8 mouse cellular contexts compared by ENCODE assay signal in genomic region chr10:53580137-53580536, GRCm38 (mm10). TPM values are rescaled to one million over a fixed set of nuclear protein-coding genes. Genes with fewer than 3 reads are reported as not detected.
A peak's percentile ranks its signal among the peaks of the same experiment; 100 is the strongest.
DNase-seq lines count a peak whose midpoint lies in the region; ATAC-seq and TF ChIP-seq lines count a peak whose summit lies in the region.

No protein-coding gene starts in this region.

- H3K36me3 ChIP-seq in heart, postnatal 0 days (replicated peaks; ENCODE audit: control insufficient read depth, insufficient read depth, low read length) = no peaks in the 10 kb centered on the region
- H3K36me3 ChIP-seq in stomach, embryonic 15.5 days = no peaks in the 10 kb centered on the region

- H3K27me3 ChIP-seq in heart, postnatal 0 days (ENCODE audit: control insufficient read depth, insufficient read depth, low read length) = no peaks in the 10 kb centered on the region
- no peaks in the 10 kb centered on the region for H3K27me3 ChIP-seq in stomach, embryonic 15.5 days (replicated peaks)

- peak overlapping the region; percentile 93 for H3K4me2 ChIP-seq in heart, postnatal 0 days (ENCODE audit: low read depth, low read length)
- peak overlapping the region; percentile 75 for H3K4me2 ChIP-seq in stomach, embryonic 15.5 days

- no peak for TF ChIP-seq CTCF in gastrocnemius, adult 2 months (IDR thresholded peaks at IDR 0.05)
- TF ChIP-seq CTCF in heart, postnatal 0 days (IDR thresholded peaks at IDR 0.05; ENCODE audit: low read depth) = no peak

- 0 out of 2 replicates have a peak, but pooled peaks cover 10% of the 10 kb centered on the region for H3K4me1 ChIP-seq in heart, postnatal 0 days (ENCODE audit: control insufficient read depth, insufficient read depth)
- H3K4me1 ChIP-seq in stomach, embryonic 15.5 days = peaks cover 9% of the 10 kb centered on the region; the same call in 1 of the 2 replicates

- no peaks in the 10 kb centered on the region for H3K9me3 ChIP-seq in heart, postnatal 0 days (replicated peaks; ENCODE audit: control insufficient read depth, low read length)
- no peaks in the 10 kb centered on the region for H3K9me3 ChIP-seq in stomach, embryonic 15.5 days

- H3K4me3 ChIP-seq in gastrocnemius, adult 2 months = peak overlapping the region; percentile 69
- H3K4me3 ChIP-seq in heart, postnatal 0 days (ENCODE audit: low read depth, low read length) = peak overlapping the region; percentile 54
- H3K4me3 ChIP-seq in stomach, embryonic 15.5 days (replicated peaks) = peak overlapping the region; percentile 39

- no peak for TF ChIP-seq EP300 in heart, postnatal 0 days (IDR thresholded peaks at IDR 0.05; ENCODE audit: low read depth)

- peak overlapping the region; percentile 38; the same call in 1 of the 2 replicates for H3K9ac ChIP-seq in heart, postnatal 0 days (replicated peaks; ENCODE audit: low read depth, low read length)
- H3K9ac ChIP-seq in stomach, embryonic 15.5 days = no peak overlapping the region

- H3K27ac ChIP-seq in gastrocnemius, adult 2 months = no peak overlapping the region
- H3K27ac ChIP-seq in heart, postnatal 0 days (ENCODE audit: low read depth) = peak overlapping the region; percentile 4
- peak overlapping the region; percentile 31 for H3K27ac ChIP-seq in stomach, embryonic 15.5 days

- WGBS in heart, postnatal 0 days = 24% methylated on average over 7 of the region's 7 CpGs
- 34% methylated on average over 7 of the region's 7 CpGs for WGBS in stomach, embryonic 15.5 days

- intact Hi-C loops in gastrocnemius, adult 2 months (cut with DNase I) = no loop called here

- no peak for DNase-seq in gastrocnemius, adult 2 months
- no peak for DNase-seq in gastrocnemius, adult 18-20 months (ENCODE audit: low spot score)
- DNase-seq in cerebellum, postnatal 14 days = peak; percentile 37 to 50
- peak; percentile 15 for DNase-seq in heart, postnatal 0 days (ENCODE audit: low spot score)
- DNase-seq in liver = peak; percentile 6
- no peak for DNase-seq in right cerebral cortex, postnatal 25 days

- peak; percentile 72 for ATAC-seq in heart, postnatal 0 days (ENCODE audit: insufficient read depth, low read depth)
- peak; percentile 53; the same call in 1 of the 2 replicates for ATAC-seq in stomach, embryonic 15.5 days (ENCODE audit: insufficient read depth, low FRiP score, low read depth)
- ATAC-seq in CD4-positive, CD25-positive, alpha-beta regulatory T cell, adult 4 months = no peak

RNA-seq across cellular contexts. Expression of gene Asf1a, which starts 16.4 kb away (rescaled TPM):
- 10 to 100 TPM; 21.0 to 26.4 TPM for total RNA-seq in gastrocnemius, adult 2 months (2021)
- 10 to 100 TPM; 22.1 to 26.2 TPM for total RNA-seq in gastrocnemius, adult 18-20 months (2021)
- 20.4 and 40.7 TPM in 2 replicates for total RNA-seq in heart, postnatal 0 days (2014; rRNA removed; ENCODE audit: low replicate concordance)
- polyA plus RNA-seq in heart, postnatal 0 days (2015; fragmentation: Nextera tagmentation; extraction: Ambion mirVana) = 65.1 and 66.3 TPM in 2 replicates
- polyA plus RNA-seq in stomach, embryonic 15.5 days (2015; fragmentation: Nextera tagmentation; extraction: Ambion mirVana) = 108 and 110 TPM in 2 replicates
- 10 to 100 TPM in 1 of 2 experiments, 1 to 10 TPM in 1; 6.8 to 10.4 TPM for polyA plus RNA-seq in CD4-positive, CD25-positive, alpha-beta regulatory T cell, adult 4 months (2017; shearing (Covaris generic))

RNA-seq across cellular contexts. Expression of gene Mcm9, which starts 50.1 kb away (rescaled TPM):
- total RNA-seq in gastrocnemius, adult 2 months (2021) = under 1 TPM; 0.89 to 0.92 TPM
- 1 to 10 TPM in 1 of 2 experiments, under 1 TPM in 1; 0.52 to 1.2 TPM for total RNA-seq in gastrocnemius, adult 18-20 months (2021)
- total RNA-seq in heart, postnatal 0 days (2014; rRNA removed; ENCODE audit: low replicate concordance) = 3.9 and 5.4 TPM in 2 replicates
- 5.6 and 5.8 TPM in 2 replicates for polyA plus RNA-seq in heart, postnatal 0 days (2015; fragmentation: Nextera tagmentation; extraction: Ambion mirVana)
- 8.1 and 10.4 TPM in 2 replicates for polyA plus RNA-seq in stomach, embryonic 15.5 days (2015; fragmentation: Nextera tagmentation; extraction: Ambion mirVana)
- polyA plus RNA-seq in CD4-positive, CD25-positive, alpha-beta regulatory T cell, adult 4 months (2017; shearing (Covaris generic)) = 1 to 10 TPM; 5.0 to 5.3 TPM

Comparison
In these comparisons a context has a peak if more than half of its experiments do, and no peak if none do; other contexts are left out.
1. DNase-seq: peak in cerebellum, postnatal 14 days (2 of 2), heart, postnatal 0 days (single experiment) and liver (single experiment); none in gastrocnemius, adult 2 months (single experiment), gastrocnemius, adult 18-20 months (single experiment) and right cerebral cortex, postnatal 25 days (single experiment).
2. Peak in every context shown above with its lines, with median percentiles within 50 percentile points of each other: H3K4me3 ChIP-seq.